Mouse (Mus musculus): ENCODE results near the gene Exo5. TPM values are rescaled to one million over a fixed set of nuclear protein-coding genes. Genes with fewer than 3 reads are reported as not detected.

Gene Exo5
- total and polyA plus RNA-seq, 3 experiments = 18.1 to 20.6 TPM; not detected in 1

DNA sequence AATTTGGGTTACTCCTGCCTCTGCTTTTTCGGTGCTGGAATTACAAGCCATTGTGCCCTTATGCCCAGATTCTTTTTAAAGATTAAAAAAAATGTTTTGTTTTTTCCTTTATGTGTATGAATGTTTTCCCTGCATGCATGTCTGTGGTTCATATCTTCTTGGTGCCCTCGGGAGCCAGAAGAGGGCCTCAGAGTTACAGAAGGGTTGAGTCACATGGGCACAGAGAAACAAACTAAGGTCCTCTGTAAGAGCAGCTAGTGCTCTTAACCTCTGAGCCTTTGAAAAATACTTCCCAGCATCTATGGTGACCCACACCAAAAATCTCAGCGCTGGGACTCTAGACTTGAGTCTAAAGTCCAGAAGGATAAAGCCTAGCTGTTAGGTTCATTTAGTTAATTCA, 569 bp upstream of the Exo5 start:
- Histone ChIP-seq H3K9ac (ENCODE audit: control insufficient read depth, low read depth, low read length, poor library complexity, severe bottlenecking) (peak overlapping the region; percentile 89), H3K4me3 (ENCODE audit: control insufficient read depth in 1 of 2, insufficient read depth in 1 of 2, low read depth in 2 of 2, low read length in 2 of 2) (peak overlapping the region; percentile 55 to 94), H3K4me1 (ENCODE audit: control insufficient read depth in 1 of 2, insufficient read depth in 2 of 2, low read length in 2 of 2) (no peaks in the 10 kb centered on the region; a peak in 1 of 4 replicates), H3K27me3 (ENCODE audit: control insufficient read depth in 1 of 2, insufficient read depth in 2 of 2, low read length in 2 of 2) (no peaks in the 10 kb centered on the region), H3K36me3 (ENCODE audit: control insufficient read depth in 1 of 2, insufficient read depth in 2 of 2, low read length in 2 of 2) (peaks cover 0 to 7% of the 10 kb centered on the region in 2 experiments; a peak in 2 of 4 replicates), H3K27ac (ENCODE audit: control insufficient read depth, low read depth, low read length) (peak overlapping the region; percentile 90), H3K79me2 (ENCODE audit: control insufficient read depth, insufficient read depth, low read length, poor library complexity) (peaks cover 14% of the 10 kb centered on the region), H3K9me3 (replicated peaks; ENCODE audit: insufficient read depth, low read length) (no peaks in the 10 kb centered on the region)
- DNase-seq (ENCODE audit: low read depth, low spot score) = peak; percentile 80
- no peak for TF ChIP-seq MYC (IDR thresholded peaks at IDR 0.05; ENCODE audit: low read depth, low read length)
- TF ChIP-seq TBP (IDR thresholded peaks at IDR 0.05; ENCODE audit: low read depth, low read length) = no peak
- TF ChIP-seq CTCF (IDR thresholded peaks at IDR 0.05 in 2 of 3, conservative IDR thresholded peaks at IDR 0.05 in 1 of 3; ENCODE audit: control insufficient read depth in 1 of 3, insufficient read depth in 1 of 3, low read depth in 2 of 3, low read length in 3 of 3, poor library complexity in 1 of 3, severe bottlenecking in 1 of 3) = peak in 2 of 3 experiments; percentile 36 to 58; a peak in 3 of 6 replicates
- TF ChIP-seq USF1 (IDR thresholded peaks at IDR 0.05; ENCODE audit: low read depth, low read length) = peak; percentile 92
- TF ChIP-seq RCOR1 (IDR thresholded peaks at IDR 0.05; ENCODE audit: low read depth, low read length) = no peak
- TF ChIP-seq ZC3H11A (IDR thresholded peaks at IDR 0.05; ENCODE audit: low read depth, low read length) = peak; percentile 36; the same call in 1 of the 2 replicates
- no peak for TF ChIP-seq E2F4 (IDR thresholded peaks at IDR 0.05; ENCODE audit: borderline replicate concordance, low read depth, low read length)
- peak in 1 of 2 experiments; percentile 63; a peak in 1 of 4 replicates for TF ChIP-seq USF2 (IDR thresholded peaks at IDR 0.05; ENCODE audit: borderline replicate concordance in 1 of 2, insufficient read depth in 1 of 2, low read depth in 1 of 2, low read length in 2 of 2)
- TF ChIP-seq SMC3 (IDR thresholded peaks at IDR 0.05; ENCODE audit: low read depth, low read length) = peak; percentile 62
- no peak for TF ChIP-seq TAL1 (IDR thresholded peaks at IDR 0.05; ENCODE audit: low read length)
- TF ChIP-seq EP300 (IDR thresholded peaks at IDR 0.05; ENCODE audit: low read depth in 1 of 2, low read length in 2 of 2) = no peak
- TF ChIP-seq ETS1 (IDR thresholded peaks at IDR 0.05; ENCODE audit: low read depth, low read length) = no peak
- TF ChIP-seq TCF12 (IDR thresholded peaks at IDR 0.05; ENCODE audit: low read depth, low read length) = no peak
- no peak for TF ChIP-seq CHD2 (IDR thresholded peaks at IDR 0.05; ENCODE audit: low read length)
- TF ChIP-seq MXI1 (IDR thresholded peaks at IDR 0.05; ENCODE audit: low read depth, low read length) = peak; percentile 74
- TF ChIP-seq MAX (IDR thresholded peaks at IDR 0.05; ENCODE audit: low read length) = peak; percentile 66; the same call in 1 of the 2 replicates
- no peak for TF ChIP-seq JUND (IDR thresholded peaks at IDR 0.05; ENCODE audit: low read depth, low read length)
- TF ChIP-seq RAD21 (IDR thresholded peaks at IDR 0.05; ENCODE audit: low read depth, low read length) = peak; percentile 47
- no peak for TF ChIP-seq HCFC1 (IDR thresholded peaks at IDR 0.05; ENCODE audit: low read depth, low read length)

DNA sequence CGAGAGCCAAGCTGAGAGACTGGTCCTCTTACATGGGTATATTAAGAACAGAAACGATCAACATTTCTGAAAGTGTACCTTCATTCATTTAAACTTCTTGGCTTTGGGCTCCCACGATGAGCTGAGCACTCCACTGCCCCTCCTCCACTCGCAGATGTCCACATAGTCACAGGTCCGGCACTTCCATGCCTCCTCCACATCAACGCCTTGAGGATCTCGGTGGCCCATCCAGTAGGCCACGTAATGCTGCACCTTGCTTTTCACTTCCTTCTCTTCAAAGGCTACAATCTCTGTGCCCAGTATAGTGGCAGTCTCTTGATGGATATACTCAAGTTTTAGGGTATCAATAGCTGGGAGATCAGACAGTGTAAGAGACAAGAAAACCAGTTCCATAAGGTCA, 3.4 kb downstream of the Exo5 start:
- Histone ChIP-seq H3K9ac (ENCODE audit: control insufficient read depth, low read depth, low read length, poor library complexity, severe bottlenecking) (no peak overlapping the region), H3K4me1 (ENCODE audit: control insufficient read depth in 1 of 2, insufficient read depth in 2 of 2, low read length in 2 of 2) (no peaks in the 10 kb centered on the region; a peak in 1 of 4 replicates), H3K36me3 (ENCODE audit: control insufficient read depth in 1 of 2, insufficient read depth in 2 of 2, low read length in 2 of 2) (peaks cover 0 to 7% of the 10 kb centered on the region in 2 experiments; a peak in 2 of 4 replicates), H3K27ac (ENCODE audit: control insufficient read depth, low read depth, low read length) (no peak overlapping the region), H3K79me2 (ENCODE audit: control insufficient read depth, insufficient read depth, low read length, poor library complexity) (peaks cover 14% of the 10 kb centered on the region), H3K9me3 (replicated peaks; ENCODE audit: insufficient read depth, low read length) (no peaks in the 10 kb centered on the region), H3K27me3 (ENCODE audit: control insufficient read depth in 1 of 2, insufficient read depth in 2 of 2, low read length in 2 of 2) (no peaks in the 10 kb centered on the region), H3K4me3 (ENCODE audit: control insufficient read depth in 1 of 2, insufficient read depth in 1 of 2, low read depth in 2 of 2, low read length in 2 of 2) (no peak overlapping the region)
- no peak for TF ChIP-seq ZC3H11A (IDR thresholded peaks at IDR 0.05; ENCODE audit: low read depth, low read length)
- no peak for TF ChIP-seq MYC (IDR thresholded peaks at IDR 0.05; ENCODE audit: low read depth, low read length)
- no peak for TF ChIP-seq RCOR1 (IDR thresholded peaks at IDR 0.05; ENCODE audit: low read depth, low read length)
- TF ChIP-seq TBP (IDR thresholded peaks at IDR 0.05; ENCODE audit: low read depth, low read length) = no peak
- TF ChIP-seq HCFC1 (IDR thresholded peaks at IDR 0.05; ENCODE audit: low read depth, low read length) = no peak
- no peak for TF ChIP-seq NELFE (IDR thresholded peaks at IDR 0.05; ENCODE audit: low read depth, low read length)
- no peak for TF ChIP-seq TCF12 (IDR thresholded peaks at IDR 0.05; ENCODE audit: low read depth, low read length)
- TF ChIP-seq UBTF (IDR thresholded peaks at IDR 0.05; ENCODE audit: borderline replicate concordance, insufficient read depth, low read depth, low read length) = no peak
- TF ChIP-seq MAX (IDR thresholded peaks at IDR 0.05; ENCODE audit: low read length) = no peak
- no peak for TF ChIP-seq MXI1 (IDR thresholded peaks at IDR 0.05; ENCODE audit: low read depth, low read length)
- DNase-seq (ENCODE audit: low read depth, low spot score) = no peak

All from MEL (cell line).